Mouse (Mus musculus) layer of hippocampus, adult 9-10 months (tissue): ENCODE measurements around the gene Atr.

Source experiments
- DNase-seq: peaks from one replicate; pipeline ENCODE4 v3.0.0; 2022; ENCODE audit warnings: low spot score

Atr gene

DNA sequence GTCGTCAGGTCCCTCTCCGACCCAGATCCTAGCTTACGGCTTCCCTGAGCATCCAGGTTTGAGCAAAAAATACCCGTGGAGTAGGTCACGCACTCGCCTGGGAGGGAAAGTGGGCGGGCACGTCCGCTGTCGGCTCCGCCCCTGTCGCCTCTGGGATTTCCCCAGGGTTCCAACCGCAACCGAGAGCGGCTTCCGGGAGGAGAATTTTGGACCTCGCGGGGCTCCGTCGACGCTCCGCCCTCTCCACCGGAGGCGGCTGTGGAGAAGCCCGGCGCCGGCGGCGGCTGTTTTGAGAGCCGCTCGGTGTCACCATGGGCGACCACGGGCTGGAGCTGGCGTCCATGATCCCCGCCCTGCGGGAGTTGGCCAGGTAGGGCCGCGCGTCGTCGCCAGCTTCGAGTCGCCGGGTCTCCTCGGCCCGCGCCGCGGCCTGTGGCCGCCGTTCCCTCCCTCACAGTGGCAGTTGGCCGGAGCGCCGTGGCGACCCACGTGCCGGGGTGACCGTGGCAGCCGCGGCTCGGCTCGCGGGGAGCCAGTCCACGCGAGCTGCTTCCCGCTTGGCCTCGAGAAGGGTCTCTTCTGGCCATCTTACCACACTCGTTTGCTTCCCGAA lies at the start of gene Atr:
TSS of gene Atr (plus strand) at position 184 of the 613 bp plus-strand sequence.
- peak; percentile 67 for DNase-seq

DNA sequence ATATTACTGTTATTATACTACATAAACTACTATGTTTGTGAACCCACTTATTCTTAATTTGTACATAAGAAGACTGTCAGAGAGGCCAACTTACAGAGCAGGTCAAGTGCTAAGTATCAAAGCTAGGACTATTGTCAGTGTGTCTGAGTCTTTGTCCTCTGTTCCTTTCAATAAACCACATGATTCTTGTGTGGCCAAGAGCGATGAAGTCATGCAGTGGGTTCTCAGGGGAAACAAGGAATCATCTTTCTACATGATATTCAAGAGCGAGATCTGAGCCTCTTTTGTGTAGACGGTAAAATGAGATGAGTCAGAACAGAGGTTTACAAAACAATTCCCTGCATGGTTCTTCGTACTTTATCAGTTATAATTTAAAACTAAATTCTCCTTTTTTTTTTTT lies 47.8 kb upstream of the Atr start:
- no peak for DNase-seq

DNA sequence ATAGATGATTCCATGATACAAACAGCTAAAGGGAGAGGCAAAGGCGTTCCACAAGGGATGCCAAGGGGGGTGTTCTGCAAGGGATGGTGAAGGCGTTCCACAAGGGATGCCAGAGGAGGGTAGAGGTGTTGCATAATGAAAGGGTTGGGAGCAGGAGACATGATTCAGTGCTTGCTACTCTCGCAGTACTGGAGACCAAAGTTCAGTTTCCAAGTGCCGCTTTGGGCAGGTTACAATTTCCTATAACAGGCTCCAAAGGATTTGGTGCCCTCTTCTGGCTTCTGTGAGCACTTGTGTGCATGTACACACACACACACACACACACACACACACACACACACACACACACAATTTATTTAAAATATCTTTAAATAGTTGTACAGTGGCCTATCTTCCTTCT lies 45.6 kb upstream of the Atr start:
- no peak for DNase-seq

DNA sequence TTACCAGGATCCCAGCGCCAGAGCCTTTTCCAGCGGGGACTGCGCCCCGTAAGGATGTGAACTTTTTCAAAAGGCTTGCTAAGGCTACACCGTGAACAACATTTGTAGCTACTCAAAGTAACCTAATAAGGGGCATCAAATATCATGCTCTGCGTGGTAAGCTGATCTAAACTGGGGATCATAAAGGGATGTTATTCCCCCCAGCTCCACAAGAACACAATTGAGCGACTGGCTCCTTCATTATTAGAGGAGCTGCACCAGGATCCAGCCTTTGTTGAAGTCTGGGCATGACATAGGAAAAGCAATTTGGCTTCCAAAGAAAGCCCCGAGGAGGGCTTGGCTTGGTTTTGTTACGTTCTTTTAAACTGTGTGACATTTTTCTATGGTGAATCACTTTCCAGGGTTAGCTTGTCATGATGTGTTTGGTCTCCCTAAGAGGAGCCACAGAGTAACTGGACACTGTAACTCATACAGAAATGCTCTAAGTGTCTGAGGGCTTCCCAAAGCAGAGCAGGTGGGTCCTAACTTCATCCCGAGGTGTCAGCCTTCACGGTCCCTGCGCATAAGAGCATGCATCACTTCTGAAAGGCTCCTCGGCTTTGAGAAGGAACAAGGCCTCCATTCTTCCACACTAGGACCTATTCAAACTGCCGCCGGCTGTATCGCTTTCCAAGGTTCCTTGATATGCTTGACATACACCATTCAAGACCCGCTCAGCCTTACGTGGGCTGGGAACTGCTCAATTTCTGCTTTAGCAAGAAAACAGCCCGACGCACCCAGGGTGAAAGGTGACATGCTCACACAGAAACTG lies 43.5 kb upstream of the Atr start:
- no peak for DNase-seq

DNA sequence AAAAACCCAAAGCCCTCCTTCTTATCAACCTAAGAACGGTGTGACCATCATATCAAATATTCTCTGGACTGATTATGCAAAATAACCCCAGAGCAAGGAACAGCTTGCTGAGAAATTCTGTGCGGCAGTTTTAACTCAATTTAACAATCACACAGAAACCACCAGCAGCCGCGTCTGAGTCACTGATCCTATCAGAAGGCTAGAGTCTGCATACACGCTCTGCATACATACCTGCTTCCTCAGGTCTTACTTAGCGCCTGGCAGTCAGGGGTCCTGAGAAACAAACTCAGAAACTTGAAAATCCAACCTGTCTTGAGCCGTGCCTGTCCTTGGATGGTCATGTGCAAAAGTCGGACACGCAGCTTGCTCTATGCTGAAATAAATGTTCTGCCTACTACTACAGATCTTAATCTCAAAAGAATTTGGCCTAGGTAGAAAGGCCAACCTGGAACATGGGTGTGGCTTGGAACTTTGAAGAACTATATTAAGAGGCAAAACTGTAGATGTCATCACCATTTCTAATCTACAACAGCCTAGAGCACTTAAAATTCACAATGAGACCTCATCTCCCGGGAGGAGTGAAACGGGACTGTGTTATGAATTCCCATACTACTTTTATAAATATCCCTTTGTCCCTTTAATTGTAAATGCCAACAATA lies 42.3 kb upstream of the Atr start:
- DNase-seq: no peak

DNA sequence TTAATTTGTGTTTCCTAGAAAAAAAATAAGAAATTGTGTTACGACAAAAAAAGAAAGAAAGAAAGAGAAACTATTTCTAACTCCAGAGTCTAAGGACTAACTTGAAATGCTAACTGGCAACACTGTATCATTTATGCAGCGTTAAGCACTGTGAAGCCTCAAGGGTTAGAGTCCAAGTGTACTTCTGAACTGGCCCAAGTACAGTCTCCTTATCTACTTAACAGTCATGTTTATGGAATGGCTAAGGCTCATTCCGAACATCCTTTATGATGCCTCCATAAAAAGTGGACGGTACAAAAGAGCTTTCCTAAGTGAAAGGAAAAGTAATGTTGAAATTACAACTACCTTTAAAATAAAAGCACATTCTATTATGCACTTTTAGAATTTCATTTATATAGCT lies 41.7 kb upstream of the Atr start:
- no peak for DNase-seq

DNA sequence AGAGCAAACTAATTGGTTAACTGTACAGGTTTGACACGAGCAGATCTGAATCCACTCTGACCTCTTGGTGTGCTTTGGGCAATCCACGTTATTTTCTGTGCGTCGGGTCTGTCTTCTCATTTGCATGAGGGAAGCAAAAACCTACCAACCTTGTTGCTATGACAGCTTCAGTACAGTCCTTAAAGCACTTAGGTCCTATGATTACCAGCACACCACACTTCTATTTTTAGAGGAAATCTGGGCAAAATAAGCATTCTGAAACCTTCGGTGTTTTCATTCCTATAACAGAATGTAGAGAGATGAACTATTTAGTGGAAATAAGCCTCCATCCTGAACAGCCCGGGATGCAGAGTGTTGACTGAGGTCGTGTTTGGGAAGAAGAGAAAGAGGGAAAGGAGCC lies 34.9 kb upstream of the Atr start:
- DNase-seq: no peak

DNA sequence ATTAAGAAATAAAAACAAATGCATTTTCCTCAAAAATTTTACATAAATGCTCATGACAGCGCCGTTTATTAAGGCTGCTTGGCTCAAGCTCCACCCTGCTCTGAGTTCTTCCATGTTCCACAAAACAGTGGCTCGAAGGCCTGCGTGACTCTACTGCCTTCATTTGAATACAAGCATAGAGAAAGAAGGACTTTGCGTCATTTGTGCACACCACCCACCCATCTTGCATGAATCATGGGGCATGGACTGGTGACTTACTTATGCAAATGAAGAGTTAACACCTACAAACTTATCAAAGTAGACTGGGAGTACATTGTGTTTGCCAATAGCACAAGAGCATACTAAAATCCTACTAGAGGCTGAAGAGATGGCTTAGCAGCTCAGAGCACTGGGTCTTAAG lies 29.8 kb upstream of the Atr start:
- DNase-seq: no peak

DNA sequence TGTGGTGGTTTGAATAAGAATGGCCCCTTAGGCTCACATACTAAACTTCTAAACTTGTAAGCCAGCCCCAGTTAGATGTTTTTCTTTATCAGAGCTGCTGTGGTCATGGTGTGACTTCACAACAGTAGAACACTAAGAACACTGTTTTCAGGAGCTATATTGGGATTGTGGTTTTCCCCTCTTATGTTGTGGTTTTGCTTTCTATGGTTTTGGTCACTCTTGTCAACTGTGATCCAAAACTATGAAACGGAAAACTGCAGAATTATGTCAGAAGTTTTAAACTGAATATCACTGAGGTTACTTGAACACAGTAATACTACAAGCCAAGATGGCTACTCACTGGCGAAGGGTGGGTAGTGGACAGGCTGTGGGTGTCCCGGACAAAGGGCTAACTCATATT lies 24.6 kb upstream of the Atr start:
- DNase-seq: no peak

DNA sequence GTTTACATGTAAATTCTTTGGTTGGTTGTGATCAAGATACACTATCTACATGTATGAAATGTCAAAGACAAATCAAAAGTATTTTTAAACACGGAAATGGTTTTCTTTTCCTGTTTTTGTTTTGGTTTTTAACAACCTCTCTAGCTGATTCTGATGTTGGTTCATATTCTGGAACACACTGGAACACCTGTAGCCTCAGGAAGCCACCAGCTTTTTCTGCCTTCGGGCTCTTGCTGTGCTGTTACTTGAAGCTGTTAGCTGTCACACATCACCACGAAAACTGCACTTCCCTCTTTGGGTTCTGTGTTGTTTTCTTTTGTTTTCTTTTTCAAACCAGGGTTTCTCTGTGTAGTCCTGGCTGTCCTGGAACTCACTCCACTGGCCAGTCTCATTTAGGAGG lies 22.6 kb upstream of the Atr start:
- DNase-seq: no peak

DNA sequence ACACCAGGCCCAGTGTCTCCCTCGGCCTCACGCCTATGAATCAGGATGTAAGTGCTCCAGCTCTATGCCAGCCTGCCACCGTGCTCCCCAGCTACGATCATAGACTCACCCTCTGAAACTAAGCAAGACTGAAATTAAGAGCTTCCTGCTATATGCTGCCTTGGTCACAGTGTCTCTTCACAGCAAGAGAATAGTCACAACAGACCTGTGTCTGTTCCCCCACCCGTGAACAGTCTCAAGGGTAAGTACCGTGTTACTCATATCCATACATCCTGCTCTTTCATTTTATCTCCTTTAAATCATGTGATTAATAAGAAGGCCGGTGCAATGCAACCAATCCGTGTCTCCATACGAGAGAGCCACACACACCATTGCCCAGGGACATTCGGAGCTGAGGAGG lies 21.7 kb upstream of the Atr start:
- DNase-seq: no peak

DNA sequence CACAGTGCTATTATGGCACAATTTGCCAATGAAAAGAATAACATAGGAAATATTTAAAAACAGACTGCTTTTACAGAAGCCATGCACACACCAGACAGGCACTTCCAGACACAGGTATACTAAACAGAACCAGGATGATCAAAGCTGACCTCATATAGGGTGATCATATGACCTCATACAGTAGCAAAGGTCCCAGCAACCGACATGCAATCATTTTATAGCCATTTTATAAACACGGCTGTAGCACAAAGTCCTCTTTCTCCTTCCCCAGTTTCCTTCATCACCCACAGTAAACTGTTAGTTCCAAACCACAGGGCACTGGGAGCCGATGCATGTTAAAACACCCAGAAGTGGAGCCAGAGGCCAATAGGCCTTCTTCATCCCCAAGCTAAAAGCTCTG lies 18.0 kb upstream of the Atr start:
- no peak for DNase-seq

DNA sequence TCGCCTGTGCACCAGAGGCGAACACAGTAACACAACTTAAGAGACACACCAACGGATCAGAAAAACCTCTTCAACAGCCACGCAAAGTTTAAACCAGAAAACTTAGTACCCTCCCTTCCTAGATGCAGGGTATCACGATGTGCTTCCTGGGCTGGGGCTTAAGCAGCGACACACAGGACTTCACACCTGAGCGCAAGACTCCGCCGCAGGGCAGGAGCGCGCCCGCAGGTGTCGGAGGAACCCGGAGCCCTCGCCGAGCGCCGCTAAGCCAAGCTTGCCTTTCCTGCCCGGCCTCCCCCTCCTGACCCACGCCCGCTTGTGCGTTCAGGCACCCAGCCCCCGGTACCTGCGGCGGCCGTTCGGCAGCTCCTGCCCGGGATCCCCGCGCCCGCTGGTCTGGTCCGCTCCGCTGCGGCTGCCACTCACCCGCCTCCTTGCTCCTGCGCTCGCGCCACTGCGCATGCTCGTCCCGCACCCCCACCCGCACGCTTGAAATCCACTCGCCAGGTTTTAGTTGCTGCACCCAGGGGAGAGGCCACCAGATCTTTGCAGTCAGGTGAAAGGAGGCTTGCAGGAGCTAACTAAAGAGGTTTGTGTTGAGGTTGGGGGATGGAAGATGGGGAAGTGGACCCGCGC lies 12.5 kb upstream of the Atr start, which contains the start of gene Pls1:
TSS of gene Pls1 (minus strand) at position 487 of the 636 bp plus-strand sequence.
- peak; percentile 78 for DNase-seq

DNA sequence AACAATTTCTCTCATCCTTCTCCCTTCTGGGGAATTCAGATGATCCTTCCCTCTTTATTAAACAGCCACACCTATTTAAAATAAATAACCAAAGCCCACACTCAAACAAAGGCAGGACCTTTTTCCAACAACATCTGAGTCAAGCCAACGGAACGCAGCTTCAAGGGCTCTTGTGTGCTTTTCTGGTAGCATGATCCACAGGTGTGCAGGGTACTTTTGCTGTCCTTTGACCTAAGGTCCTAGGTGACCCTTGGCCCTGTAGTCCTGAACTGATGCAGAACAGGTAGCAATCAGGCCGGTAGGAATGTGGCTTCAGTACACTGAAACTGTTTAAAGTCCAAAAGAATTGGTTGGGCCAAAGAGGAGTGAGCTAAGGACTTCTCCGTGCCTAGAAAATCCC lies 11.7 kb upstream of the Atr start:
- no peak for DNase-seq

DNA sequence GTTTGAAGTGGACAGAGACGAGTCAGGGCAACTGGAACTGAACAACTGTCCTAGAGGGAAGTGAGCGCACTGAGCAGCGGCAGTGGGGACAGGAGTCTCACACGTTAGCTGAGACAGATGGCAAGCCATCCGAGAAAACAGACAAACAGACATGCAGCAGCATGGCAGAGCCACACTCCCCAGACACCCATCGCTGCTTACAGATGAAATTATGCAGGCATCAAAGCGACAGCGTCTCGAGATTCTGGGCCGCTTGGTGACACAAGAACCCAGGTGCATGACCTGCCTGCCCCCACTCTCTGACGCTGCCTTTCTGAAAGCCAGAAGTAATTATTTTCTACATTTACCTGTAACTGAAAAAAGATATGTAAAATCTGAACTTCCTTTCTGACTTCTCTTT lies 5.7 kb upstream of the Atr start:
- no peak for DNase-seq

DNA sequence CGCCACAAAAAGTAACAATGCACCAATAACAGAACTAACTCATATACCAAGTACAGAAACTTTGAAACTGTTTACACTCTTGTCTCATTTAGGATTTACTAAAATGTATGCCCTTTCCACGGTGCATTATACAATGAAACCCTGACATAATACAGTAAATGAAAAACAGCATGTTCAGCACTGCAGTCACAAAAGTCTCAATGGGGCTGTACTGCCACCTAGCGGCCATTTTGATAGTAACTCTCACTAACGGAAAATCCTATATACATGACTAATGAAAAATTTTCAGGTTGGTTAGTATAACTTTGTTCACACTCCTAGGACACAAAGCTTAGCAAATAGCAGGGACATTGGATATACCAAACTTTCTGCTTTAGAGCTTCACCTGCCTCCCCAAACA lies 4.5 kb upstream of the Atr start:
- peak; percentile 57 for DNase-seq

DNA sequence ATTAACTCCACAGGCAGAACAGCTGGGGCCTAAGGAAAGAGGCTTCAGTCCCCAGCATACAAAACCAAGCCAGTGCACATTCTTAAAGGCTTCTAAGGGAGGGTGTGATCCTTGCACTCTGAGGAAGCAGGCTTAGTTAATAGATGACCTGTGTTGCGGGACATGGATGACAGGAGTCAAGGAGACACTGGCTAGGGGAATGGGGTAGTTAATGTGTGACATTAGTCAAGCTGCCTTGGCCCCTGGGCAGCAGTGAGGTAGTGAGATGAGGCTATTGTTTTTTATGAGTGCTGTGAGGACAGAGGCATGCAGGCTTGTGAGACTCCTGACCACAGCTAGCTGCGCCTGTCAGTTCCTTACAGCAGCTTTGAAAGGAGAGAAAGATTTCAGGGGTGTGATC lies 2.5 kb upstream of the Atr start:
- no peak for DNase-seq

DNA sequence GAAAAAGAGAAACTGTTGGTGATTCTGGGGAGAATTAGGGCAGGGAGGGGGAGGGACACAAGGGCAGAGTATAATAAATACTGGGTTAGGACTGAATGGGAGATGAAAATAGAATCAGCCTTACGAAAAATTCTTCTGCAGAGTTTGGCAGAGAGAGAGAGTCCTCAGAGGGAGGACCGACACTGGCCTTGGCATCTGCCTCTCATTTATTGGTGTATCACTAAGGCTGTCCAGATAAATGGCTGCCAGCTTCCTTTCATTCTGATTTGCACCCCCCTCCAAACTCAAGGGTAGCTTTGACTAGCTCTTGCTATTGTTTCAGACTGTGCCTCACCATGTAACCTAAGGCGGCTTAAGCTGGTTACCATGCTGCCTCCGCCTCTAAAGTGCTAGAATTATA lies 1.4 kb upstream of the Atr start:
- DNase-seq: no peak

DNA sequence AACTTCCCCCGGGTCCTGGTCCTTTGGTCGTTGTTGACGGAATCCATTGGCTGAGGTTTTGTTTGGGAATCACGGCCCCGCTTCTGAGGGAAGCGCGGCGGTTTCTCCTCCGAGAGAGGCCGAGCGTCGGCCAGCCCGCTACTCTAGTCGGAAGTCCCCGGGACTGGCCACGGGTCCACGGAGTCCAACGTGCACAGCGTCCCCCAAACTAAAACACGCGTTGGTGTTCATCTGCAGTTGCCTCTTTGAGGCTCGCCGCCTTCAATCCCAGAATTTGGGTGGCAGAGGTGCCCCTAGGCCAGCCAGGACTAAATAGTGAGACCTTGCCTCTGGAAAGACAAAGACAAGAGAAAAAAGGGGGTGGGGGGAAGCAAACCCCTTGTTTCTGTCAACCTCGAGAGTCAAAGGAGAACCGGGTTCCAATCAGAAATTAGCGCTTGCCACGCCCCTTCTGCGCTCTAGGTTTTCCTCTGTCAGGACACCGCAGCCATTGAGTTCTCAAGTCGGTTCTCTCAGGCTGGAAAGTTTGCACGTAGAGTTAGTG lies 702 bp downstream of the Atr start:
- DNase-seq: no peak

DNA sequence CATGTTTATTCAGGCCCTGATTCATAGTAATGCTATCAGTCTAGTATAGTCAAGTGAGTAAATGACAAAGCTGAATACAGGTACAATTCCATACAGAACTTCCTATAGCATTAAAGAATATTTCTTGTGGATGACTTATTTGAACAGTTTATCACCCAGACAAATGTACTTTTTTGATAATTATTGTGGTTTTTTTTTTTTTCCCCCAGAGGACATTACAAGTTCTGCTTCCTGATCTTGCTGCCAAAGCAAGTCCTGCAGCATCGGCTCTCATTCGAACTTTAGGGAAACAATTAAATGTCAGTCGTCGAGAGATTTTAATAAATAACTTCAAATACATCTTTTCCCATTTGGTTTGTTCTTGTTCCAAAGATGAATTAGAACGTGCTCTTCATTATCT lies 20.8 kb downstream of the Atr start:
- no peak for DNase-seq

DNA sequence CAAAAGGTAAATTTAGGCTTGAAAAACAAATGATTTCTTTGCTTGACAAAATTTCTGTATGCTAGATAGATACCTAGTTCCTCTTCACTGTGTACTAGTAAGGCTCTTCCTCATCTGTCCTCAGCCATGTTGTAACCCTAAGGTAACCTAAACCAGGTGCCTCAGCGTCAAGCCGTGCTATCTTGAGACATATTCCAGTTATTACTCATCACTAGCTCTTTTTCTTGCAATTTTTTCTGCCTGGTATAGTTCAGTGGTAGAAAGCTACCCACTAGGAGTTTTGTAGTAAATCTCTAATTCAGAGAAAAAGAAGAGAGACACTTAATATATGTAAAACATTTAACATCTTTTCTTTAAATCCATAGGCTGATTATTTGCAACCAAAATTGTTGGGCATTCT lies 25.4 kb downstream of the Atr start:
- DNase-seq: no peak

DNA sequence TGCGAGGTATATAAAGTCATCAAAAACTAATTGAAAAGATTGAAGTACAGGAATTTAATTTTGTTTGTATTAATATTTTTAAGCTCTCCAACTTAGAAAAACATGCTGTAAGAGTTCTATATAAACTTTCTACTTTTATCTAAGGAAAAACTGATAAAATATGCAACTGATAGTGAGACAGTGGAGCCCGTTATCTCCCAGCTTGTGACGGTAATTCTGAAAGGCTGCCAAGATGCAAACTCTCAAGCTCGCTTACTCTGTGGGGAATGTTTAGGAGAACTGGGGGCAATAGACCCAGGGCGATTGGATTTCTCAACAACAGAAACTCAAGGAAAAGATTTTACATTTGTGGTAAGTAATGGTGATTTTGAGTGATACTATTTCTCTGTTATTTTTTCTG lies 40.0 kb downstream of the Atr start:
- no peak for DNase-seq

DNA sequence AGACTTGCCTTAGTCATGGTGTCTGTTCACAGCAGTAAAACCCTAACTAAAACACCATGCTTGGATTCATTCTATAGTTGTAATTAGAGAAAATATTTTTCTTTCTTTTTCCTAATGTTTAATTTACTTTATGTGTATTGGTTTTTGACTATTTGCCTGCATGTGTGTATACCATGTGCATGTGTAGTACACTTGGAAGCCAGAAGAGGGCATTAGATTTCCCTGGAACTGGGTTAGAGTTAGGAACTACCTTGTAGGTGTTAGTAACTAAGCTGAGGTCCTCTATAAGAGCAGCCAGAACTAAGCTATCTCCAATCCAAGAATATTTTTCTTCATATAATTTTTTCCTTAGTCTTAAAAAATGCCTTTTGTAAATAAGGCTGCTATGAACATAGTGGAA lies 75.5 kb downstream of the Atr start:
- no peak for DNase-seq
